ENCODE assay signal across 11 mouse cellular contexts in the genomic region with DNA sequence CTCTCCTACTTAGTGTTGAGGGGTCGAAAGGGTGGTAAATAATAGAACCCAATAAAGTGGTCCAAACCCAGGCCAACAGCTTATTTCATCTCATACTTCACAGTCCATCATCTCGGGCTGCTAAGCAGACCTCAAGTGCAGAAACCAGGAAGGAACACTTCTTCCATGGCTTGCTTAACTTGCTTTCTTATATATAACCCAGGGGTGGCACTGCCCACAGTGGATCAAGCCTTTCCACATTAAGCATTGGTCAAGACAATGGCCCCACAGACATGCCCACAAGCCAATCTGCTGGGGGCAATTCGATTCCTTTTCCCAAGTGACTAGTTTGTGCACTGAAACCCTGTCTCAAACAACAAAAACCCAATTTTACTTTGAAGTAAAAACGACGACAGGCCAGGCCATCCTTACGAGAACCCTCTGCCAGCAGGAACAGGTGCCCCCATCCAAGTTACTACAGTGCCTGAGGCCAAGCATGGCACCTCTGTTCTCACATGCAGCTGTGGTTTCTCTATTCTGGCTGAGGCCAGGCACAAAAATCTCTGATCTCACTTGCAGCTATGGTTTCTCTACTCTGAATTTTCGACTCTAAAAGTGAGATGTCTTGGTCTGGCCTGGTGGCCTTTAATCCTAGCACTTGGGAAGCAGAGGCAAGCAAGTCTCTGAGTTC.
A peak's percentile ranks its signal among the peaks of the same experiment; 100 is the strongest.
DNase-seq lines count a peak whose midpoint lies in the region; ATAC-seq and TF ChIP-seq lines count a peak whose summit lies in the region.
"Had no signal": no experiment of that assay in that cellular context is flagged by ENCODE, and none has a peak within 500 bp of the region (broad histone marks: within the 10 kb centered on the region; RNA-seq: fewer than 3 reads in every experiment).

No protein-coding gene starts in this region.

- H3K27ac ChIP-seq in cerebellum, adult 2 months (ENCODE audit: insufficient read depth, low read length): peak overlapping the region; percentile 70
- peak overlapping the region; percentile 50 for H3K27ac ChIP-seq in left cerebral cortex, adult 2 months
- peak overlapping the region; percentile 0; the same call in 1 of the 2 replicates for H3K27ac ChIP-seq in cortical plate, adult 2 months (ENCODE audit: insufficient read depth, low read length)
- H3K27ac ChIP-seq in limb, embryonic 13.5 days: no peak overlapping the region
- H3K27ac ChIP-seq: neural tube, embryonic 12.5 days had no signal

- H3K27me3 ChIP-seq in cerebellum, adult 2 months (ENCODE audit: control insufficient read depth, insufficient read depth, low read length): no peaks in the 10 kb centered on the region
- no peaks in the 10 kb centered on the region for H3K27me3 ChIP-seq in limb, embryonic 13.5 days
- H3K27me3 ChIP-seq: neural tube, embryonic 12.5 days had no signal

- H3K36me3 ChIP-seq in limb, embryonic 13.5 days: peaks cover 26% of the 10 kb centered on the region

- peaks cover 56% of the 10 kb centered on the region for H3K4me1 ChIP-seq in cerebellum, adult 2 months (ENCODE audit: control insufficient read depth, insufficient read depth, low read length)
- peaks cover 24% of the 10 kb centered on the region for H3K4me1 ChIP-seq in cortical plate, adult 2 months (ENCODE audit: control insufficient read depth, insufficient read depth, low read length)
- H3K4me1 ChIP-seq in limb, embryonic 13.5 days: peaks cover 45% of the 10 kb centered on the region

- peak overlapping the region; percentile 2; the same call in 1 of the 2 replicates for H3K4me2 ChIP-seq in limb, embryonic 13.5 days (replicated peaks)
- H3K4me2 ChIP-seq: neural tube, embryonic 12.5 days had no signal

- H3K9ac ChIP-seq in limb, embryonic 13.5 days: no peak overlapping the region
- H3K9ac ChIP-seq: neural tube, embryonic 12.5 days had no signal

- no peak for TF ChIP-seq CTCF in cerebellum, adult 2 months (IDR thresholded peaks at IDR 0.05; ENCODE audit: borderline replicate concordance, insufficient read depth, low read depth, low read length)
- TF ChIP-seq CTCF in left cerebral cortex, adult 2 months (IDR thresholded peaks at IDR 0.05): no peak
- TF ChIP-seq CTCF in cortical plate, adult 2 months (IDR thresholded peaks at IDR 0.05; ENCODE audit: extremely low read depth, insufficient read depth, low read length): no peak

- intact Hi-C loops in left cerebral cortex, adult 2 months (cut with DNase I): no loop called here
- intact Hi-C loops in left cerebral cortex, postnatal 10 days (cut with DNase I): no loop called here

- WGBS in cerebellum, adult 2 months: 58% methylated on average over 7 of the region's 7 CpGs
- WGBS in limb, embryonic 13.5 days: 54% methylated on average over 7 of the region's 7 CpGs

- no peak for TF ChIP-seq POLR2A in cerebellum, adult 2 months (IDR thresholded peaks at IDR 0.05; ENCODE audit: borderline replicate concordance, insufficient read depth, low read length)
- no peak for TF ChIP-seq POLR2A in cortical plate, adult 2 months (IDR thresholded peaks at IDR 0.05; ENCODE audit: extremely low read depth, insufficient read depth, low read length)

- ATAC-seq in limb, embryonic 13.5 days (ENCODE audit: low FRiP score, low read depth): no peak
- ATAC-seq: forebrain, embryonic 16.5 days had no signal

- no peak overlapping the region for H3K4me3 ChIP-seq in cerebellum, adult 2 months (replicated peaks; ENCODE audit: insufficient read depth, low read depth, low read length)
- H3K4me3 ChIP-seq in left cerebral cortex, adult 2 months: no peak overlapping the region
- no peak overlapping the region for H3K4me3 ChIP-seq in cortical plate, adult 2 months (ENCODE audit: insufficient read depth, low read length)
- no peak overlapping the region for H3K4me3 ChIP-seq in limb, embryonic 13.5 days
- H3K4me3 ChIP-seq: neural tube, embryonic 12.5 days had no signal

- DNase-seq in cerebellum, adult 2 months: no peak
- DNase-seq in cerebellum, adult 9-11 months: no peak
- no peak for DNase-seq in left cerebral cortex, adult 2 months (ENCODE audit: extremely low spot score in 1 of 2, low spot score in 2 of 2)
- DNase-seq in left cerebral cortex, postnatal 10 days (ENCODE audit: extremely low spot score in 1 of 2, low spot score in 2 of 2): no peak
- no peak for DNase-seq in T-cell, adult 2 months (ENCODE audit: low spot score)
- no peak for DNase-seq in adrenal gland, adult 2 months
- DNase-seq: right cerebral cortex, postnatal 4 days had no signal

- no peaks in the 10 kb centered on the region for H3K9me3 ChIP-seq in limb, embryonic 13.5 days
- H3K9me3 ChIP-seq: neural tube, embryonic 12.5 days had no signal
